Mouse (Mus musculus): ENCODE results near the gene Mme. TPM values are rescaled to one million over a fixed set of nuclear protein-coding genes. Genes with fewer than 3 reads are reported as not detected.
A peak's percentile ranks its signal among the peaks of the same experiment; 100 is the strongest.

Mme gene
- polyA plus RNA-seq, 1 experiment from 2014 or later: 202 TPM

DNA sequence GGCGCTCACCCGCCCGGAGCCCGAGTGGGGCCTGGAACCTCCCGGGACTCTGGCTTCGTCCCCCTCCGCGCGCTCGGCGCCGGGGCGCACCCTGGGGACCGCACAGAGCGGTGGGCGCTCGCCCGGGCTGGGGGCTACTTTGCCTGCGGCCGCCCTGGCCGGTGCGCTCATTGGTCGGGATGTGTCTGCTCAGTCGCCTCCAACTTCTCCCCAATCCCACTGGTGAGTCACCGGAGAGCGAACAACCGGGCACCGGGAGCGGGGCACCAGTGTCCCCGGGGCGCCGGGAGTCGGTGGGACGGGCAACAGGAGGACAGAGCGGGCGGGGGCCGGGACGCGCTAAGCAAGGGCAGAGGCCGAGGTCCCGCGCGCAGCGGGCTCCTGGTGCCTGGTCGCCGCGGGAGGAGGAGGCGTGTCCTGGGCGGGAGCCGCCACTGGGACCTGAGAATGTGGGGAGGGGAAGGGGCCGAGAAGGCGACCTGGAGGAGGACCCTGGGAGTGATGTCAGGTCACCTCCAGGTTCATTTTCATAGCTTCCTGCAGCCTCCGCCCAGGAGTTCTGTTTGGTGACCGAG is 54.4 kb downstream of the Mme start:
- ATAC-seq (peak; percentile 82), DNase-seq (ENCODE audit: low read depth, low spot score) (no peak)
- ChIA-PET POLR2A (interaction anchor here (0.5 to 0.6 kb wide), 2 partner anchors 23 to 66 kb away, joined by 3 read pairs; no protein-coding TSS in a partner anchor), CTCF (interaction anchor here (1.3 to 4.1 kb wide), 2 partner anchors 13 to 54 kb away, joined by 3 to 23 read pairs; no protein-coding TSS in a partner anchor)
- no peak for TF ChIP-seq CTCF (IDR thresholded peaks at IDR 0.05)
- in situ Hi-C loops (cut with MboI; ENCODE audit: low pct_unique_long_range_greater_than_20kb): no loop called here
- no peaks in the 10 kb centered on the region for H3K27me3 ChIP-seq

DNA sequence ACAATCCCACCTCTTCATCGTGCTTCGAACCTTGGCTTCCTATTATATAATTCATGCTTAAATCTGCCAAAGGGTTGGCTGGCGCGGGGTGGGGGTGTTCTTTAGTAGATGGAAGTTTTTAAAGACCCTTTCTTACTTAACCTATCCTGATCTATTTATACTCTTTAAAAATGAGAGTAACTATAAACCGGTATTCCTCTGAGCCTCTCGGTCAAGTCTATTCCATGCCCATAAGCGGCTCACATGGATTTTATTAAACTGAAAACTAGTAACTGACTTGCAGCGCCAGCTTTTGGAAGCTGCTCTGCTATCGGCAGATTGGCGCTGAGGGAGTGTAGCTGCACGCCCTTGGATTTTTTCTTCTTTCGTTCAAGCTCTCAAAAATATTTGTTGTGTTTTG is 55.1 kb downstream of the Mme start:
- no peaks in the 10 kb centered on the region for H3K27me3 ChIP-seq
- CTCF ChIA-PET: interaction anchor here (1.1 to 4.1 kb wide), 6 partner anchors 11 to 53 kb away, joined by 3 to 23 read pairs (median 16); no protein-coding TSS in a partner anchor
- DNase-seq (ENCODE audit: low read depth, low spot score): peak; percentile 53
- peak; percentile 9 for ATAC-seq
- in situ Hi-C loops (cut with MboI; ENCODE audit: low pct_unique_long_range_greater_than_20kb): no loop called here
- POLR2A ChIA-PET: interaction anchor here (0.5 kb wide), 1 partner anchor 66 kb away, joined by 3 read pairs; no protein-coding TSS in a partner anchor
- TF ChIP-seq CTCF (IDR thresholded peaks at IDR 0.05): peak; percentile 24

DNA sequence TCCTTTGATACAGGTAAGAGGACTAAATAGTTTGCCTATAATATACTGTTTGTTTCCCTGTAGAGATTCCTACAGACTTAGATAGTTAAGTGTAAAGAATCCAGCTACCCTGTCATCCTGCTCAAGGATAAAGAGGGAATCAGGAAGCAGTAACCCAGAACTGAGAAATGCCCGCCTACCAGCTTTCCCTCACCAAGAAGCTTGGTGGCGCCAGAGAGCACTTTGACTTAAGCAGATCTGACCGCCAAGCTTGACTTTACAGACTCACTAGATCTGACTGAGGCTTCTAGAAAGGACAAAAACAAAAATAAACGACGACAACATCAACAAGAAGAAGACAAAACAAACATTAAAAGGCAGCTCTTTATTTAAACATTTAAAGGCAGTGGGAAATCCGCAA is 56.5 kb downstream of the Mme start:
- no peaks in the 10 kb centered on the region for H3K27me3 ChIP-seq
- peak; percentile 99 for TF ChIP-seq CTCF (IDR thresholded peaks at IDR 0.05)
- POLR2A ChIA-PET: interaction anchor here (0.6 to 0.8 kb wide), 3 partner anchors 26 to 496 kb away, joined by 3 to 4 read pairs (median 3); no protein-coding TSS in a partner anchor
- CTCF ChIA-PET: interaction anchor here (0.7 to 4.1 kb wide), 25 partner anchors 9 to 571 kb away, joined by 3 to 23 read pairs (median 5); no protein-coding TSS in a partner anchor
- peak; percentile 84 for DNase-seq (ENCODE audit: low read depth, low spot score)
- peak; percentile 32 for ATAC-seq
- in situ Hi-C loops (cut with MboI; ENCODE audit: low pct_unique_long_range_greater_than_20kb): no loop called here

DNA sequence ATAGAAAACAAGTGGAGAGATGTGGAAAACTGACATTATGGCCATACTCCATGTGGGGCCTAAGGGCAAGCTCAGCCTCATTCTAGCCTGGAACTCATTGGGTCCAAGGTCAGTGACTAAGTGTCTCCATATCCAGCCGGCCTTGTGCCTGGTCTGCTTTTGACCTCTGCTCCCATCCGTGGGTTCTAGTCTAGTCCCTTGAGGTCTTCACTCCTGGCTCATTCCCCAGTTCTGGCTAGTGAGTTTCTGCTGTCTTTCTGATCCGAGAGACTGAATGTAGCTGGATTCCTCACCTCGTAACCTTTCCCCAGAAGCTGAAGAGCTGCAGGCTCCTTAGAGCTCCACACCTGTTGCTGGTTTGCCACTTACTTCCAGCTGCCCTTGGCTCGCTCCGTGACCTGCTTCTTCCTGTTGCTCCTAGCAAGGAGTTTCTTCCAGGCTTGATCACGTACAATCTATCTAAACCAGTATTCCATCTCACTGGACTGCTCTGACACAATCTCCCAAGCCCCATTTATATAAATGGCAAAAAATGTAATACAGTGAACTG is 73.9 kb downstream of the Mme start:
- no peak for DNase-seq (ENCODE audit: low read depth, low spot score)
- POLR2A ChIA-PET: no interaction called here
- H3K27me3 ChIP-seq: no peaks in the 10 kb centered on the region
- CTCF ChIA-PET: interaction anchor here (0.9 to 4.4 kb wide), 4 partner anchors 8 to 25 kb away, joined by 3 to 39 read pairs (median 12); no protein-coding TSS in a partner anchor
- in situ Hi-C loops (cut with MboI; ENCODE audit: low pct_unique_long_range_greater_than_20kb): loop anchor here (25.0 kb wide), 1 partner anchor 572 kb away; the partner anchor contains the start of gene Plch1
- no peak for TF ChIP-seq CTCF (IDR thresholded peaks at IDR 0.05)
- no peak for ATAC-seq

DNA sequence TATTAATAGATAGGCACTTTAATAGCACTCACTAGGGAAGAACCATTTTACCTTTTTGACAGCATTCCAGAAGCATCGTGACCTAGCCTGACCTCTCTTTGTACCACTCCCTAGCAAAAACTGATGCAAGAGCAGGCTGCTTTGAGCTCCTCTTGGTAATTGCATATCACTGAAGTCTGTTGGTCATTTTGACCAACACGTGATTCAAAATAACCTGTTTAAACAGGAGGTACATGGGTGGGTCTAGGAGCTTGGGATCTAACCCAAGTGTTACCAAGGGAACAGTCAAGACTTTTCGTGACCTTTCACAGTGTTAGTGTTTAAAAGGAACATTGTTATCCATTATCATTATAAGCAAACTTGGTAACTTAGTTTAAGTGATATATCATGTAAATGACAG is 76.2 kb downstream of the Mme start:
- ChIA-PET CTCF (interaction anchor here (0.9 to 1.6 kb wide), 4 partner anchors 8 to 177 kb away, joined by 3 to 5 read pairs (median 4); no protein-coding TSS in a partner anchor), POLR2A (interaction anchor here (0.6 to 1.2 kb wide), 2 partner anchors 176 to 405 kb away, joined by 3 read pairs; no protein-coding TSS in a partner anchor)
- in situ Hi-C loops (cut with MboI; ENCODE audit: low pct_unique_long_range_greater_than_20kb): loop anchor here (25.0 kb wide), 1 partner anchor 570 kb away; the partner anchor contains the start of gene Plch1
- ATAC-seq: no peak
- H3K27me3 ChIP-seq: no peaks in the 10 kb centered on the region
- no peak for DNase-seq (ENCODE audit: low read depth, low spot score)
- TF ChIP-seq CTCF (IDR thresholded peaks at IDR 0.05): no peak

DNA sequence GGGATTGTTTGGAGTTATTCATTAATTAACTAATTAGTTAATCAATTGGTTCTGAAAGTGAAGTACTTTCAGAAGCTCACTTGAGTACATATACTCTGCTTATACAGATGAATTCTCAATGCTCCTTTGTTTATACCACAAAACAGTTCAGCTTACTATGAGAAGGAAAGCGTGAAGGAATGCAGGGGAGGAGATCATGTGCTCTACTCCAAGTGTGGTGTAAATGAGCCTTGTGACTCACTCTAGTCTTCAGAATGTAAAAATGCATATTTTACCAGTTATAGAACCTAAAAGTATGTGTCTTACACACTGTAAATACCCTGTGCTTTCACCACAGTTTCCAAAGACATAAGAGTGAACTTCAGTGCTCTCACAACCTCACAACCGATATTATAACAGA is 84.3 kb downstream of the Mme start:
- ATAC-seq: peak; percentile 99
- TF ChIP-seq CTCF (IDR thresholded peaks at IDR 0.05): no peak
- POLR2A ChIA-PET: interaction anchor here (0.9 to 3.2 kb wide), 2 partner anchors 13 to 22 kb away, joined by 3 to 12 read pairs; no protein-coding TSS in a partner anchor
- in situ Hi-C loops (cut with MboI; ENCODE audit: low pct_unique_long_range_greater_than_20kb): no loop called here
- CTCF ChIA-PET: interaction anchor here (0.9 to 4.9 kb wide), 7 partner anchors 12 to 188 kb away, joined by 3 to 39 read pairs (median 8); no protein-coding TSS in a partner anchor
- DNase-seq (ENCODE audit: low read depth, low spot score): peak; percentile 88
- no peaks in the 10 kb centered on the region for H3K27me3 ChIP-seq

DNA sequence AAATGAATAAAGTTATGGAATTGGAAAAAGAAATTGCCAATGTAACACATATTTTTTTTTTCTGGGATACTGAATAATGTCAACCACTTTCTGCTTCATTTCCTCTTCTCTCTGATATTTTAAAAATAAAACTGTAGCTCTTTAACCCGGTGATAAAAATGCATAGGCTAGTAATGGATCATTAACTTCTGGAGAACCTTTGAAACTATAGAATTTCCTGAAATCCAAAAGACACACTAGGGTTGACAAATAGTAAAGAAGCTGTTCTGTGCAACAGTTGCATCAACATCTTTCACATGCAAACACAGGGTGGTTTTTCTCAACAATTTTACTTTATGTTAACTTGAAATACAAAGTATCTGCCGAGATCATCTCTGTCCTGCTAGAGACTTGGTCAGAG is 98.8 kb downstream of the Mme start:
- in situ Hi-C loops (cut with MboI; ENCODE audit: low pct_unique_long_range_greater_than_20kb): no loop called here
- ATAC-seq (no peak), DNase-seq (ENCODE audit: low read depth, low spot score) (no peak)
- CTCF ChIA-PET: interaction anchor here (1.0 to 1.1 kb wide), 2 partner anchors 8 to 25 kb away, joined by 3 to 4 read pairs; no protein-coding TSS in a partner anchor
- POLR2A ChIA-PET: no interaction called here
- no peak for TF ChIP-seq CTCF (IDR thresholded peaks at IDR 0.05)
- no peaks in the 10 kb centered on the region for H3K27me3 ChIP-seq

DNA sequence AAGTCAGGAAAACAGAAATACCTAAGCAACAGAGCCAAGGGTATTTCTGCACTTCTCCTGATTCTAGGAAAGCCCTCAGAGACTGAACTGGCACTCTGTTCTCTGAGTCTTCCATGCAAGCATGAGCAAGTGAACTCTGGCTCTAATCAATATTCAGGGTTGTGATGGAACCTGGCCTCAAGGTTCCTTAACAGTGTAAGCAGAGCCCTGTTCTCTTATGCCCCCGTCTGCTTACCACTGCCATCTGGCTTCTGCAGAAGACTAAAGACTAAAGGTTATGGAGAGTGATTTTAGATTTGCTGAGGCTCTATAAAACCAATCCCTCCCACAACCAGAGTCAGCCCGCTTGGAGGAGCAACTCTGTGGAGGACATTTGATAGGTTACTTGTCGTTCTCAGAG is 99.2 kb downstream of the Mme start:
- no peak for ATAC-seq
- POLR2A ChIA-PET: no interaction called here
- DNase-seq (ENCODE audit: low read depth, low spot score): no peak
- in situ Hi-C loops (cut with MboI; ENCODE audit: low pct_unique_long_range_greater_than_20kb): no loop called here
- CTCF ChIA-PET: interaction anchor here (1.0 to 1.1 kb wide), 2 partner anchors 8 to 26 kb away, joined by 3 to 4 read pairs; no protein-coding TSS in a partner anchor
- no peaks in the 10 kb centered on the region for H3K27me3 ChIP-seq
- no peak for TF ChIP-seq CTCF (IDR thresholded peaks at IDR 0.05)

DNA sequence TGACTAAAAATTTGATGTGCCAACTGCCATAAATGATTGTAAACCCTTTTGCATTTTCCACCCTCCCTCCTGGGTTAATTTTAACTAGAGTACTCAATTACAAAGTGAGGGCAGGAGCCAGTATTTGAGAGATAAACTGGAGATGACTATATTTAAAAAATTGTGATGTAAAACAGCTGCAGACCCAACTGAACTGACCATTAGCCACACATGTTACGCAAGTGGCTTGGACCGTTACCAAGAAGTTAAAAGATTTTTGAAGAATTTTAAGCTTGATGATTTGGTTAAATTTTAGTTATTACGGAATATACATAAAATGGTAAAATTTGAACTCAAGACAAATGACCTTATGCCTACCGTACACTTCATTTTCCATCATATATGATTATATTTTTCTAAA is 100.1 kb downstream of the Mme start:
- POLR2A ChIA-PET: interaction anchor here (0.6 kb wide), 1 partner anchor 19 kb away, joined by 5 read pairs; no protein-coding TSS in a partner anchor
- no peak for DNase-seq (ENCODE audit: low read depth, low spot score)
- in situ Hi-C loops (cut with MboI; ENCODE audit: low pct_unique_long_range_greater_than_20kb): no loop called here

DNA sequence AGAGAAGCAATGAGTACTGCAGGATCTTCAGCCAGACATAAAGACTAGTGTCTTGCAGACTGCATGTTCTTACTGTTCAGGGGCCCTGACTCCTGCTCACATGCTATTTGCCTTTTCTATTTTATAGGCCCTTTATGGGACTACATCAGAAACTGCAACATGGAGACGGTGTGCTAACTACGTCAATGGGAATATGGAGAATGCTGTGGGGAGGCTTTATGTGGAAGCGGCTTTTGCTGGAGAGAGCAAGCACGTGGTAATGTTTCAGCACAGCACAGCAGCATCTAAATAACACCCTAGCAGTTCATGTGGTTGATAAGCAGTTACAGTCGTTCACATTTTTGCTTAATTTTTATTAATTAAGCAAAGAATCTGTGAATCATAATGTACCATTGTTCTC is 103.7 kb downstream of the Mme start:
- ATAC-seq: no peak
- no peak for DNase-seq (ENCODE audit: low read depth, low spot score)
- in situ Hi-C loops (cut with MboI; ENCODE audit: low pct_unique_long_range_greater_than_20kb): no loop called here
- TF ChIP-seq CTCF (IDR thresholded peaks at IDR 0.05): no peak
- POLR2A ChIA-PET: no interaction called here
- H3K27me3 ChIP-seq: no peaks in the 10 kb centered on the region
- CTCF ChIA-PET: interaction anchor here (0.8 to 2.4 kb wide), 3 partner anchors 10 to 47 kb away, joined by 3 to 10 read pairs (median 3); no protein-coding TSS in a partner anchor

More for the DNA sequence above, 100.1 kb downstream of the Mme start:
- no peaks in the 10 kb centered on the region for H3K27me3 ChIP-seq
- TF ChIP-seq CTCF (IDR thresholded peaks at IDR 0.05): no peak
- CTCF ChIA-PET: no interaction called here
- no peak for ATAC-seq
